Mouse (Mus musculus): Measurements from ENCODE around the gene Il11ra1. TPM values are rescaled to one million over a fixed set of nuclear protein-coding genes. Genes with fewer than 3 reads are reported as not detected.
A peak's percentile ranks its signal among the peaks of the same experiment; 100 is the strongest.

Il11ra1 gene
- polyA plus RNA-seq, 1 experiment from 2014 or later = 317 TPM

GRCm38 (mm10) chr4:41707011-41707535 is 7.3 kb downstream of the Il11ra1 start:
- 0 out of 2 replicates have a peak, but pooled peaks cover 6% of the 10 kb centered on the region for H3K27me3 ChIP-seq (replicated peaks; ENCODE audit: control insufficient read depth, insufficient read depth, low read length)
- H3K4me3 ChIP-seq (ENCODE audit: low read depth, low read length) = no peak overlapping the region
- no peak overlapping the region for H3K27ac ChIP-seq (replicated peaks; ENCODE audit: low read depth, low read length)
- H3K9ac ChIP-seq (ENCODE audit: low read depth, low read length) = no peak overlapping the region
- H3K36me3 ChIP-seq (ENCODE audit: control insufficient read depth, insufficient read depth, low read length) = 0 out of 2 replicates have a peak, but pooled peaks cover 8% of the 10 kb centered on the region
- WGBS = 5% methylated on average over 13 of the region's 13 CpGs
- peaks cover 25% of the 10 kb centered on the region for H3K4me1 ChIP-seq (ENCODE audit: control insufficient read depth, insufficient read depth, low read length)
- peak; percentile 81 for ATAC-seq (ENCODE audit: low read depth)
- H3K4me2 ChIP-seq (ENCODE audit: low read depth, low read length) = peak overlapping the region; percentile 26
- no peaks in the 10 kb centered on the region for H3K9me3 ChIP-seq (ENCODE audit: control insufficient read depth, low read length)
- peak; percentile 87 for DNase-seq (ENCODE audit: low spot score)

GRCm38 (mm10) chr4:41708192-41708745 is 8.5 kb downstream of the Il11ra1 start:
- H3K27ac ChIP-seq (replicated peaks; ENCODE audit: low read depth, low read length) = no peak overlapping the region
- H3K4me2 ChIP-seq (ENCODE audit: low read depth, low read length) = no peak overlapping the region
- 0 out of 2 replicates have a peak, but pooled peaks cover 6% of the 10 kb centered on the region for H3K27me3 ChIP-seq (replicated peaks; ENCODE audit: control insufficient read depth, insufficient read depth, low read length)
- 33% methylated on average over 8 of the region's 8 CpGs for WGBS
- no peak overlapping the region for H3K4me3 ChIP-seq (ENCODE audit: low read depth, low read length)
- no peaks in the 10 kb centered on the region for H3K9me3 ChIP-seq (ENCODE audit: control insufficient read depth, low read length)
- H3K4me1 ChIP-seq (ENCODE audit: control insufficient read depth, insufficient read depth, low read length) = peaks cover 30% of the 10 kb centered on the region
- no peak overlapping the region for H3K9ac ChIP-seq (ENCODE audit: low read depth, low read length)
- H3K36me3 ChIP-seq (ENCODE audit: control insufficient read depth, insufficient read depth, low read length) = 0 out of 2 replicates have a peak, but pooled peaks cover 8% of the 10 kb centered on the region
- peak; percentile 27; the same call in 1 of the 2 replicates for ATAC-seq (ENCODE audit: low read depth)
- DNase-seq (ENCODE audit: low spot score) = peak; percentile 80

GRCm38 (mm10) chr4:41710229-41710628 is 10.4 kb downstream of the Il11ra1 start:
- 0 out of 2 replicates have a peak, but pooled peaks cover 8% of the 10 kb centered on the region for H3K36me3 ChIP-seq (ENCODE audit: control insufficient read depth, insufficient read depth, low read length)
- peaks cover 29% of the 10 kb centered on the region for H3K4me1 ChIP-seq (ENCODE audit: control insufficient read depth, insufficient read depth, low read length)
- WGBS = 66% methylated on average over 4 of the region's 4 CpGs
- ATAC-seq (ENCODE audit: low read depth) = no peak
- H3K27ac ChIP-seq (replicated peaks; ENCODE audit: low read depth, low read length) = no peak overlapping the region
- H3K27me3 ChIP-seq (replicated peaks; ENCODE audit: control insufficient read depth, insufficient read depth, low read length) = 0 out of 2 replicates have a peak, but pooled peaks cover under 1% of the 10 kb centered on the region
- no peaks in the 10 kb centered on the region for H3K9me3 ChIP-seq (ENCODE audit: control insufficient read depth, low read length)
- H3K4me3 ChIP-seq (ENCODE audit: low read depth, low read length) = no peak overlapping the region
- H3K4me2 ChIP-seq (ENCODE audit: low read depth, low read length) = no peak overlapping the region
- DNase-seq (ENCODE audit: low spot score) = no peak
- H3K9ac ChIP-seq (ENCODE audit: low read depth, low read length) = no peak overlapping the region

GRCm38 (mm10) chr4:41711705-41712375 is 12.1 kb downstream of the Il11ra1 start:
- peak overlapping the region; percentile 70 for H3K4me3 ChIP-seq (ENCODE audit: low read depth, low read length)
- DNase-seq (ENCODE audit: low spot score) (no peak), ATAC-seq (ENCODE audit: low read depth) (no peak)
- peak overlapping the region; percentile 89 for H3K9ac ChIP-seq (ENCODE audit: low read depth, low read length)
- H3K36me3 ChIP-seq (ENCODE audit: control insufficient read depth, insufficient read depth, low read length) = 0 out of 2 replicates have a peak, but pooled peaks cover 8% of the 10 kb centered on the region
- H3K27me3 ChIP-seq (replicated peaks; ENCODE audit: control insufficient read depth, insufficient read depth, low read length) = no peaks in the 10 kb centered on the region
- no peaks in the 10 kb centered on the region for H3K9me3 ChIP-seq (ENCODE audit: control insufficient read depth, low read length)
- H3K27ac ChIP-seq (replicated peaks; ENCODE audit: low read depth, low read length) = 0 out of 2 replicates have a peak overlapping the region, but pooled peaks have one; percentile 8
- peaks cover 21% of the 10 kb centered on the region for H3K4me1 ChIP-seq (ENCODE audit: control insufficient read depth, insufficient read depth, low read length)
- H3K4me2 ChIP-seq (ENCODE audit: low read depth, low read length) = peak overlapping the region; percentile 78
- WGBS = 64% methylated on average over 16 of the region's 16 CpGs

- H3K4me3 ChIP-seq (ENCODE audit: low read depth, low read length) = peak overlapping the region; percentile 70
- no peaks in the 10 kb centered on the region for H3K9me3 ChIP-seq (ENCODE audit: control insufficient read depth, low read length)
- no peaks in the 10 kb centered on the region for H3K27me3 ChIP-seq (replicated peaks; ENCODE audit: control insufficient read depth, insufficient read depth, low read length)
- H3K9ac ChIP-seq (ENCODE audit: low read depth, low read length) = peak overlapping the region; percentile 89
- ATAC-seq (ENCODE audit: low read depth) (peak; percentile 7; the same call in 1 of the 2 replicates), DNase-seq (ENCODE audit: low spot score) (no peak)
- peak overlapping the region; percentile 36 for H3K27ac ChIP-seq (replicated peaks; ENCODE audit: low read depth, low read length)
- H3K36me3 ChIP-seq (ENCODE audit: control insufficient read depth, insufficient read depth, low read length) = 0 out of 2 replicates have a peak, but pooled peaks cover 12% of the 10 kb centered on the region
- H3K4me2 ChIP-seq (ENCODE audit: low read depth, low read length) = peak overlapping the region; percentile 78
- 40% methylated on average over 30 of the region's 31 CpGs for WGBS
- peaks cover 17% of the 10 kb centered on the region for H3K4me1 ChIP-seq (ENCODE audit: control insufficient read depth, insufficient read depth, low read length)
Observed at GRCm38 (mm10) chr4:41712421-41713196, 12.8 kb downstream of the Il11ra1 start.

- peak; percentile 79 for DNase-seq (ENCODE audit: low spot score)
- Histone ChIP-seq H3K4me3 (ENCODE audit: low read depth, low read length) (peak within 1 kb of the TSS; percentile 70), H3K27ac (replicated peaks; ENCODE audit: low read depth, low read length) (peak within 1 kb of the TSS; percentile 36), H3K9me3 (ENCODE audit: control insufficient read depth, low read length) (no peaks in the 10 kb centered on the region), H3K4me2 (ENCODE audit: low read depth, low read length) (peak within 1 kb of the TSS; percentile 78), H3K9ac (ENCODE audit: low read depth, low read length) (peak within 1 kb of the TSS; percentile 89), H3K36me3 (ENCODE audit: control insufficient read depth, insufficient read depth, low read length) (peaks cover 19% of the 10 kb centered on the region; the same call in 1 of the 2 replicates), H3K4me1 (ENCODE audit: control insufficient read depth, insufficient read depth, low read length) (peaks cover 17% of the 10 kb centered on the region), H3K27me3 (replicated peaks; ENCODE audit: control insufficient read depth, insufficient read depth, low read length) (no peaks in the 10 kb centered on the region)
- WGBS = under 1% methylated on average over 48 of the region's 61 CpGs
- peak; percentile 68 for ATAC-seq (ENCODE audit: low read depth)
Observed at GRCm38 (mm10) chr4:41713197-41714067, 13.6 kb downstream of the Il11ra1 start, which contains the start of gene Rpp25l. TSS of gene Rpp25l (minus strand) at chr4:41713534.

- Histone ChIP-seq H3K4me1 (ENCODE audit: control insufficient read depth, insufficient read depth, low read length) (peaks cover 17% of the 10 kb centered on the region), H3K27me3 (replicated peaks; ENCODE audit: control insufficient read depth, insufficient read depth, low read length) (no peaks in the 10 kb centered on the region), H3K36me3 (ENCODE audit: control insufficient read depth, insufficient read depth, low read length) (peaks cover 27% of the 10 kb centered on the region; the same call in 1 of the 2 replicates), H3K9ac (ENCODE audit: low read depth, low read length) (no peak overlapping the region), H3K9me3 (ENCODE audit: control insufficient read depth, low read length) (no peaks in the 10 kb centered on the region), H3K4me2 (ENCODE audit: low read depth, low read length) (peak overlapping the region; percentile 78), H3K27ac (replicated peaks; ENCODE audit: low read depth, low read length) (no peak overlapping the region), H3K4me3 (ENCODE audit: low read depth, low read length) (peak overlapping the region; percentile 70)
- DNase-seq (ENCODE audit: low spot score) = peak; percentile 86
- WGBS = 7% methylated on average over 8 of the region's 8 CpGs
- ATAC-seq (ENCODE audit: low read depth) = 0 out of 2 replicates have a peak, but pooled peaks have one; percentile 20
Observed at GRCm38 (mm10) chr4:41714276-41714675, 14.5 kb downstream of the Il11ra1 start.
